10 mouse cellular contexts compared by ENCODE assay signal in genomic region chr12:59149691-59150090, GRCm38 (mm10).
"Had no signal": no experiment of that assay in that cellular context is flagged by ENCODE, and none has a peak within 500 bp of the region (broad histone marks: within the 10 kb centered on the region; RNA-seq: fewer than 3 reads in every experiment).

No protein-coding gene starts in this region.

- H3K9ac ChIP-seq: limb, embryonic 15.5 days; midbrain, embryonic 13.5 days; stomach, embryonic 15.5 days had no signal

- DNase-seq: lung, adult 2 months; lung, postnatal 36 days; right cerebral cortex, postnatal 14 days; thymus, adult 2 months; thymus, postnatal 36 days had no signal

- H3K27ac ChIP-seq: kidney, postnatal 0 days; limb, embryonic 15.5 days; midbrain, embryonic 13.5 days; stomach, embryonic 15.5 days had no signal

- ATAC-seq: lung, postnatal 0 days; midbrain, embryonic 13.5 days had no signal

- H3K4me2 ChIP-seq: limb, embryonic 15.5 days; midbrain, embryonic 13.5 days; stomach, embryonic 15.5 days had no signal

- H3K27me3 ChIP-seq: limb, embryonic 15.5 days; midbrain, embryonic 13.5 days; stomach, embryonic 15.5 days had no signal

- H3K4me3 ChIP-seq: limb, embryonic 15.5 days; midbrain, embryonic 13.5 days; stomach, embryonic 15.5 days had no signal

- H3K9me3 ChIP-seq: limb, embryonic 15.5 days; midbrain, embryonic 13.5 days; stomach, embryonic 15.5 days had no signal

- H3K4me1 ChIP-seq: limb, embryonic 15.5 days; midbrain, embryonic 13.5 days; stomach, embryonic 15.5 days had no signal
